ENCODE assay signal across 2 mouse cellular contexts in the genomic region with DNA sequence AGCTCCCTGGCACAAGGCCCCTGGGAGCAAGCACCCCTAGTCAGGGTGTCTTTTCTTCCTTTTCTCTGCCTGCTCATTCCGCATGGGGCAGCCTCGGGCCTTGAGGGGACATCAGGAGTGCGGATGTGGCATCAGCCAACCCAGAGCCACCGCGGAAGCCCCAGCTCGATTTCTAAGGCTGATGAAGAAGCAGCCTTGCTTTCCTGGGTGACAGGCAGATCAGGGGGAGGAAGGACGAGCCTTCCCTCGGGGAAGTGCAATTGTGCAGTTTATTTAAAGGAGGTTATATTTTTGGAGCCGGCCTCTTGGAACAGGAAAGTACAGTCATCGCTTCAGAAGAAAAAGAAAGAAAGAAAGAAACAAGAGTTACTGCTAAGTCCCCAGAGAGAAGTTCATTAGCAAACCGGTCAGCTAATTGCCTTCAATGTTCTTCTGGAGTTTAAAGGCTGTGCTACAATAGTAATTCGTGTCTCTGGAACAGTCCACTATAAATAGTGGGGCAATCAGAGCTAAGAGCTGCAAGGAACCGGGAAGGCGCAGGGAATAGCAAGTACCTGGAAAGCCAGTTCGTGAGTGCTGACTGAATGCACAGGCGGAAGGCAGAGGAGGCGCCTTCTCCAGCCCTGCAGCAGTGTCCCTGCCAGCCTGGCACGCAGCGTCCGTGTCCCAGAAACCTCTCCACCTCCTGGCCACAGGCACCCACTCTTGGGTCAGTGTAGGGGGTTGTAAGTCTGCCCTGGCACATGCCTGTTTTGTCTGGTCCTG.
TF ChIP-seq lines count a peak whose summit lies in the region.

No protein-coding gene starts in this region.

TF ChIP-seq in C2C12, 6 proteins besides CTCF, POLR2A, EP300 and RAD21:
- no peak for TF ChIP-seq MAX (IDR thresholded peaks at IDR 0.05)
- no peak for TF ChIP-seq CEBPB (IDR thresholded peaks at IDR 0.05; ENCODE audit: low read depth)
- TF ChIP-seq MYOG (IDR thresholded peaks at IDR 0.05; ENCODE audit: control insufficient read depth, extremely low read depth, insufficient read length) = no peak

TF ChIP-seq in CH12.LX, 34 proteins besides CTCF, POLR2A, EP300 and RAD21:
- no peak for TF ChIP-seq TBP (conservative IDR thresholded peaks at IDR 0.05; ENCODE audit: low read depth, low read length)
- TF ChIP-seq UBTF (IDR thresholded peaks at IDR 0.05; ENCODE audit: low read depth, low read length) = no peak
- TF ChIP-seq E2F4 (IDR thresholded peaks at IDR 0.05; ENCODE audit: insufficient replicate concordance, low read depth, low read length) = no peak
- no peak for TF ChIP-seq BHLHE40 (IDR thresholded peaks at IDR 0.05; ENCODE audit: low read depth, low read length)
- no peak for TF ChIP-seq SIN3A (IDR thresholded peaks at IDR 0.05; ENCODE audit: low read length)
- no peak for TF ChIP-seq MAZ (IDR thresholded peaks at IDR 0.05; ENCODE audit: low read depth, low read length)
- no peak for TF ChIP-seq CHD1 (IDR thresholded peaks at IDR 0.05; ENCODE audit: low read depth, low read length)
- TF ChIP-seq JUN (IDR thresholded peaks at IDR 0.05; ENCODE audit: insufficient read depth, low read depth, low read length) = no peak
- TF ChIP-seq SMC3 (IDR thresholded peaks at IDR 0.05; ENCODE audit: low read depth, low read length) = no peak
- no peak for TF ChIP-seq ZNF384 (IDR thresholded peaks at IDR 0.05; ENCODE audit: low read depth, low read length)
- TF ChIP-seq NRF1 (IDR thresholded peaks at IDR 0.05; ENCODE audit: low read depth, low read length) = no peak
- no peak for TF ChIP-seq KAT2A (IDR thresholded peaks at IDR 0.05; ENCODE audit: insufficient replicate concordance, low read length)
- TF ChIP-seq RCOR1 (conservative IDR thresholded peaks at IDR 0.05; ENCODE audit: low read depth, low read length) = no peak
- no peak for TF ChIP-seq MAX (IDR thresholded peaks at IDR 0.05; ENCODE audit: low read length)
- TF ChIP-seq MEF2A (IDR thresholded peaks at IDR 0.05; ENCODE audit: borderline replicate concordance, low read depth, low read length) = no peak
- no peak for TF ChIP-seq PAX5 (IDR thresholded peaks at IDR 0.05; ENCODE audit: low read length)
- no peak for TF ChIP-seq CHD2 (IDR thresholded peaks at IDR 0.05; ENCODE audit: low read length)
